Mouse (Mus musculus) heart, postnatal 10 days (tissue): Measurements from ENCODE around the gene Acot1. TPM values are rescaled to one million over a fixed set of nuclear protein-coding genes. Genes with fewer than 3 reads are reported as not detected.
A peak's percentile ranks its signal among the peaks of the same experiment; 100 is the strongest.
"Not testable (repeated sequence)": the region's sequence is repeated elsewhere in the genome, so short reads cannot be mapped to it uniquely, and the experiment has no call there.

ENCODE experiments used
- DNase-seq, 2 experiments: peaks; one replicate each; pipeline ENCODE4 v3.0.0; 2021
- intact Hi-C: fragments of 180-260 bp; cut with DNase I; formaldehyde crosslinking; loops from one replicate; pipeline ENCODE4 v1.15.1; 2025
- total RNA-seq, 2 experiments: library from RNA; stranded (reverse); gene quantifications; 2 replicates each; pipeline ENCODE4 v1.2.3; 2021

The Acot1 gene
- 100 to 1,000 TPM; 127 to 159 TPM for total RNA-seq

GRCm38 (mm10) chr12:84009171-84009965 is at the start of gene Acot1:
Gene Acot1, plus strand, starts transcription at chr12:84009490.
- intact Hi-C loops = not testable (repeated sequence)
- peak; percentile 84 to 85 for DNase-seq

- intact Hi-C loops = no loop called here
- no peak for DNase-seq
Observed at GRCm38 (mm10) chr12:83965235-83965634, 44.1 kb upstream of the Acot1 start.

GRCm38 (mm10) chr12:83972117-83972516 is 37.2 kb upstream of the Acot1 start:
- intact Hi-C loops = loop anchor here (1.0 to 10.0 kb wide), 4 partner anchors 59 to 273 kb away; no protein-coding TSS in a partner anchor
- peak; percentile 67 to 75 for DNase-seq

GRCm38 (mm10) chr12:83978862-83979261 is 30.4 kb upstream of the Acot1 start:
- DNase-seq = no peak
- intact Hi-C loops = loop anchor here (10.0 kb wide), 2 partner anchors 156 to 266 kb away; no protein-coding TSS in a partner anchor

GRCm38 (mm10) chr12:83981615-83982014 is 27.7 kb upstream of the Acot1 start:
- DNase-seq = no peak

GRCm38 (mm10) chr12:83984752-83985151 is 24.5 kb upstream of the Acot1 start, which contains the start of gene Heatr4:
Gene Heatr4, minus strand, starts transcription at chr12:83984852.
- DNase-seq = no peak
- intact Hi-C loops = no loop called here

More at GRCm38 (mm10) chr12:83981615-83982014, 27.7 kb upstream of the Acot1 start:
- intact Hi-C loops = no loop called here

GRCm38 (mm10) chr12:83987242-83987582 is 22.1 kb upstream of the Acot1 start:
- intact Hi-C loops = loop anchor here (2.0 kb wide), 1 partner anchor 44 kb away; no protein-coding TSS in a partner anchor

GRCm38 (mm10) chr12:83987583-83988441 is 21.5 kb upstream of the Acot1 start, which contains the start of gene Acot2:
Gene Acot2, plus strand, starts transcription at chr12:83987861.
- intact Hi-C loops = loop anchor here (2.0 kb wide), 1 partner anchor 43 kb away; no protein-coding TSS in a partner anchor

More at GRCm38 (mm10) chr12:83987242-83987582, 22.1 kb upstream of the Acot1 start:
- no peak for DNase-seq

GRCm38 (mm10) chr12:83988483-83988882 is 20.8 kb upstream of the Acot1 start:
- intact Hi-C loops = no loop called here
- DNase-seq = no peak

More at GRCm38 (mm10) chr12:83987583-83988441, 21.5 kb upstream of the Acot1 start, which contains the start of gene Acot2:
- DNase-seq = peak; percentile 88 to 89

GRCm38 (mm10) chr12:83989378-83989777 is 19.9 kb upstream of the Acot1 start:
- intact Hi-C loops = no loop called here
- DNase-seq = no peak

GRCm38 (mm10) chr12:83997221-83997620 is 12.1 kb upstream of the Acot1 start:
- intact Hi-C loops = no loop called here

GRCm38 (mm10) chr12:83998341-83999107 is 10.8 kb upstream of the Acot1 start:
- no peak for DNase-seq
- intact Hi-C loops = no loop called here

More at GRCm38 (mm10) chr12:83997221-83997620, 12.1 kb upstream of the Acot1 start:
- no peak for DNase-seq

GRCm38 (mm10) chr12:83999237-83999636 is 10.1 kb upstream of the Acot1 start:
- peak; percentile 91 to 92 for DNase-seq
- intact Hi-C loops = not testable (repeated sequence)

- DNase-seq = no peak
- intact Hi-C loops = no loop called here
Observed at GRCm38 (mm10) chr12:84000418-84000817, 8.9 kb upstream of the Acot1 start.

- intact Hi-C loops = no loop called here
- no peak for DNase-seq
Observed at GRCm38 (mm10) chr12:84003866-84004265, 5.4 kb upstream of the Acot1 start.

- no peak for DNase-seq
- intact Hi-C loops = no loop called here
Observed at GRCm38 (mm10) chr12:84008251-84008650, 1.0 kb upstream of the Acot1 start.

GRCm38 (mm10) chr12:84008729-84009128 is 561 bp upstream of the Acot1 start:
- DNase-seq = no peak
- intact Hi-C loops = no loop called here

GRCm38 (mm10) chr12:84010201-84010600 is 911 bp downstream of the Acot1 start:
- intact Hi-C loops = no loop called here

GRCm38 (mm10) chr12:84011251-84012040 is 2.2 kb downstream of the Acot1 start:
- peak; percentile 83 to 86 for DNase-seq
- intact Hi-C loops = no loop called here

More at GRCm38 (mm10) chr12:84010201-84010600, 911 bp downstream of the Acot1 start:
- DNase-seq = no peak
